Mouse (Mus musculus): ENCODE results near the gene Uqcc2.

DNA sequence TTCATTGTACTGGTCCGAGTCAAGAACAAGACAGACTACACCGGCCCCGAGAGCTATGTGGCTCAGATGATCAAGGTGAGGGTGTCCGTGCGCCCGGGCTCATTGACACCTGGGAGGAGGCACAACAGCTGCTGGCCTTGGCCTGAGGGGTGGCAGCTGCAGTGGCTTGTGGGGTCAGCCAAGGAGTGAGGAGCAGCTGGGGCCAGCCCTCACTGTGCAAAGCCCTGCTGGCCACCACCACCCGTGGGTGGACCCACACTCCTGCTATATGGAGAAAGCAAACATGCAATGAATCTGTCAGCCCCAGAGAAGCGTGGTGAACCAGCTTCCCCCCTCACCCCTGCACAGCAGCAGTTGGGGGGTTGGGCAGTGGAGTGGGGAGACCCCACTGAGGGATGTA lies 13.8 kb downstream of the Uqcc2 start:
- TF ChIP-seq E2F4 (IDR thresholded peaks at IDR 0.05; ENCODE audit: insufficient read depth) (no peak), MYOG (IDR thresholded peaks at IDR 0.05; ENCODE audit: control insufficient read depth in 1 of 3, insufficient read depth in 1 of 3, insufficient read length in 2 of 3, low read depth in 2 of 3) (peak; percentile 85 to 100 (median 100)), MYOD1 (IDR thresholded peaks at IDR 0.05; ENCODE audit: control insufficient read depth in 1 of 3, insufficient read length in 2 of 3, low read depth in 2 of 3) (peak in 2 of 3 experiments; percentile 99 to 100)
